Mouse (Mus musculus): Measurements from ENCODE around the gene Stab1.

DNA sequence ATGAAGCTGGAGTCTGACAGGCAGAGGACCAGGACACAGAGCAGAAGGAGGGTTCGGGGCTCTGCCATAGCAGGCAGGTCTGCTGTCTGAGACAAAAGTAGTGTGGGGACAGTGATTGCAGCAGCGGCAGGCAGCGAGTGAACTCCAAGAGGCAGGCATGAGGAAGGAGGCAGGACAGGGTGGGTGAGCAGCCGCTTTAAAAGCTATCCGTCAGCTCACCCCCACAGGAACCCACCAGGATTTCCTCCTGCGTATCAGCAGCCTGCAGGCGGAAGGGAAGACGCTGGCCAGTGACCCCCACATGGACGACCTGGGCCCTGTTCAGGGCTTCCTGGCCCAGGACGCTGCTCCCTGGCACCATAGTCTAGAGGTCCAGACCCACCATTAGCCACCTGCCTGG lies at the start of gene Stab1:
- TF ChIP-seq CTCF (conservative IDR thresholded peaks at IDR 0.05; ENCODE audit: low read length) (no peak), NANOG (IDR thresholded peaks at IDR 0.05; ENCODE audit: borderline replicate concordance, low read length) (no peak)

Data from E14TG2a.4 (cell line).